Mouse (Mus musculus): ENCODE data around the gene Fanca.

DNA sequence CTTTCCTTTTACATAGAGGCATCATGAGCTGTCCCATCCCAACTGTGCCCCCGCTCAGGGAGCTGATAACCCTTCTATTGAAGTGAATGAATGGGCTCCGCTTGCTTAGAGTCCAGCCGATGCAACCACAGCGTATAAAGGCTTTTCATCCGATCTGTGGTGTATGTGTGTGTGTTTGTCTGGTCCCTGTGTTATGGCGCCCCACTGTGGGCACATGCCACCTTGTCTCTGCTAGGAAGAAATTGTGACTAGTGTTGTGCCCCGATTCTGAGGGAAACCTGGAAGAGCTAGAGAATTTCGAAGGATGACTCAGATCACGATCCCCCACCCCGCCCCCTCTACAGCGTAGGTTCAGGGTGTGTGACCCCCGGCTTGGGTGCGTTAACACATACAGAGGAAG lies 34.4 kb upstream of the Fanca start:
- no peak for TF ChIP-seq CTCF (IDR thresholded peaks at IDR 0.05; ENCODE audit: low read depth, low read length)
- no peak for TF ChIP-seq GATA1 (IDR thresholded peaks at IDR 0.05; ENCODE audit: borderline replicate concordance, low read length)
- TF ChIP-seq TAL1 (conservative IDR thresholded peaks at IDR 0.05; ENCODE audit: low read depth, low read length), result no peak
- no peak for TF ChIP-seq POLR2AphosphoS5 (IDR thresholded peaks at IDR 0.05; ENCODE audit: insufficient replicate concordance, low read depth, low read length)
